Mouse (Mus musculus) frontal cortex, adult (tissue): ENCODE measurements at regions not wholly inside any gene's neighbourhood (a gene's known extent, or its start where the extent isn't known, plus 50 kb on each side); places are given as distances from the start of the nearest gene placed in this dataset.
"Not testable (repeated sequence)": the region's sequence is repeated elsewhere in the genome, so short reads cannot be mapped to it uniquely, and the experiment has no call there.

ENCODE experiments used
- ATAC-seq: cut with Nextera tagmentation; 2 replicates; pipeline ENCODE4 v1.9.2; 2017; ENCODE audit warnings: mild to moderate bottlenecking, moderate library complexity, mixed read lengths; ENCODE audit not compliant: low TSS enrichment

DNA sequence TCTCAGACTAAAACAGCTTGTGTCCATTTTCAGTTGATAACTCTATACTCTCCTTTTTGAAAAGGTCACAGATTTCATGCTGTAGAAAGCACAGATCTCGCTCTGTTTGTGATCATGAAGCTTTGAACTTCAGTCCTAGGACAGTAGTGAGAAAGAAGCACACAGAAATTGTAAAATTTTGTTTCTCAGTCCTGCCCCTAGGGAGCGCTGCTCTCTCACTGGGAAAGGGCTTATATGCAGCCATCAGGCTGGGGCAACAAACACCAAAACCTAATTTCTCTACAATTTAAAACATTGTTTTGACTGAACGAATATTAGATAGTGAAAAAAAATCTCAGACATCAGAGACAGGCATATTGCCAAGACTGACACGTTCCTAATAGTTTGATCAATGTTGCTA is 534.7 kb upstream of the Olfr1507 start:
- ATAC-seq: not testable (repeated sequence)

DNA sequence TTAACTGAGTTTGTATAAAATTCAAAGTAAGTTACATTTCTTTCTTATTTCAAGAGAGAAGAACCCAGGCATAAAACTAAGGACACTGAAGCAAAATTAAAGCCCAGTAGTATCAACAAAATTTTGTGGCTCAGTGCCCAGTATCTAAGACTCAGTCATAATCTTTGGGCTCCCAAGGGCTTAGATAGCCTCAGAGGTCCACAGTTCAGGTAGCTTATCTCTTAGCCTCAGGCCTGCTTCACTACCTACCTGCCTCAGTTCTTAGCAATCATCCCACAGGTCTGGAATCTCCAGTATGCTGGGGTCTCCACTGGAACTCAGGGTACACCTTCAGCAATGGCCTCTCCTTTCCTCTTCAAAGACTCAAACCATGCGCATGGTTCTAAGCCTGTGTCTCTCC is 531.4 kb upstream of the Olfr1507 start:
- not testable (repeated sequence) for ATAC-seq

DNA sequence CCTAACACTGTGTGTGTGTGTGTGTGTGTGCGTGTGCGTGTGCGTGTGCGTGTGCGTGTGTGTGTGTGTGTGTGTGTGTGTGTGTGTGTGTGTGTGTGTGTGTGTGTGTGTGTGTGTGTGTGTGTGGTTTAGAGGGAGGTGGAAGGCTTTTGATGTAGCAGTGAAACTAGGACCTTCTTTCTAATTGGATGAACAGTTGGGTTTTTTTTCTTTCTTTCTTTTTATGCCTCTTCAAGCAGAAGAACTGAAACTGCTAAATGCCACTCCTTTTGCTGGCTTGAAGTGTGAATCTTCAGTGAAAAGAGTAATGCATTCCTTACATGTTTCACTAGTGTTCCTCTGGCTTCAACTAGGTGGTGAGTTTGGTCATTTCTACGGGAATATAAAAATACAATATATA is 524.6 kb upstream of the Olfr1507 start:
- ATAC-seq: not testable (repeated sequence)

DNA sequence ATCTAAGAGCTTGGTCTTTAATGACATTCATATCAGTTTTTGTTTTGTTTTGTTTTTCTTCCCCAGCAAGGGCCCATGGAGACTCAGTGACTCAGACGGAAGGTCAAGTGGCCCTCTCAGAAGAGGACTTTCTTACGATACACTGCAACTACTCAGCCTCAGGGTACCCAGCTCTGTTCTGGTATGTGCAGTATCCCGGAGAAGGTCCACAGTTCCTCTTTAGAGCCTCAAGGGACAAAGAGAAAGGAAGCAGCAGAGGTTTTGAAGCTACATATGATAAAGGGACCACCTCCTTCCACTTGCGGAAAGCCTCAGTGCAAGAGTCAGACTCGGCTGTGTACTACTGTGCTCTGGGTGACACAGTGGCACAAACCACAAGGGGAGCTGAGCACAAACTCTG is 512.2 kb upstream of the Olfr1507 start:
- not testable (repeated sequence) for ATAC-seq

DNA sequence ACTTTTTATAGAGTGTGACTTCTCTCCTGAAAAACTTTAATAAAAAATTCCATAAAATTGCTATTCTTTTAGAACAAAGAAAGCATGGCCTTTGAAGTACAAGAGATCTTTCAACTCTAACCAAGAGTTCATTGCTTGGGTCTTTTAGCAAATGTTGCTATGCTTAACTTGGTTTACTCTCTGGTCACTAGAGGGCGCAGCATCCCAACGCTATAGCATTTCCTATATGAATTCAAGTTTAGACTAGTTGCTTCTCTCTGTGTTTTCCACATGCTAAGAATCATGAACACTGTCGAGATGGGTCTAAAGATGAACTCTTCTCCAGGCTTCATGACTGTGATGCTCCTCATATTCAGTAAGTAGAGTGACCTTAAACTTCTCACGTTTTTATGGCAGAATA is 511.8 kb upstream of the Olfr1507 start:
- ATAC-seq: peak; percentile 89

DNA sequence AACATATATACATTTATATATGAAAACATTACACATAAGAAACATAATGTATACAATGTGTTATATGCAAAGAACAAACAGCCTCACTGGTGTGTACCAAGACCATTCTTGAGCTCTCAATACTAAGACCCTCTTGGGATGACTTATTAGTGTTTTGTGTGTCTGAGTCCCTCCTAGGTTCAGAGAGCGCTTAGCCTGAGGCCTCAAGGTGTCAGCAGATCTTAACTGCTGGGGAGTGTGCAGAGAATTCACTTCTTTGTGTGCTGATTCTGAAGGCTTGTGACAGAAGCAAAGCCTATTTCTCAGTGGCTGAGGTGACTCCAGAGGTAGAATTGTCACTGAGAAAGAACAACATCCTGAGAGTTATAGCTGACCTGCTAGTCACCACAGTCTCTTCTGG is 505.7 kb upstream of the Olfr1507 start:
- not testable (repeated sequence) for ATAC-seq

DNA sequence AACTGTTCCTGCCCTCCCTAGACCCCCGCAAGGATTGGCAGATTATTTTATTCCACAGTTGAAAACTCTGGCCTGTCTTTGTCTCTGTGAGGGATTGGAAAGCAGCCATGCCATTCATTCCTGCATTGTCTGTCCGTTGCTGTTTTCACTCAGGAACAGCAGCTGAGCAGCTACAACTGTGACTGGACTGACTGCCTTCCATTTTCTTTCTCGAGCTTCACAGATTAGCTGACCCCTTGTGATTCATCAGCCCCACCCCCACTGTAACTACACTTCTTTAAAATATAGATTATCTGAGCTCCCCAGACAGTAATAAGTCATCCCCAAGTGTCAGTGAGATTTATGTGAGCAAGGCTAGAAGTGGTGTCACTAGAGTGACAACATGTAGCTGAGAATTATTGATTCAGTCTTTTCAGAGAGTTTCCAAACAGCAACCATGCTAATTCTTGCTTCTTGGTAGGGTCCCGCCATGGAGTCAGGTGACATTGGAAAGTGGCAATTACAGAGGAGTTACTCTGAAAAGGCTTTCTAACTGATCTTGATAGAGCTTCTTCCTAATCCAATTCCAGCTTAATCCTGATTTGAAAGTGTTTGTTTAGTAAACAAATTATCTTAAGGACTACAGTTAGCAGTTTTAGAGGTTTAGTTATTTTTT is 496.7 kb upstream of the Olfr1507 start:
- ATAC-seq: not testable (repeated sequence)

DNA sequence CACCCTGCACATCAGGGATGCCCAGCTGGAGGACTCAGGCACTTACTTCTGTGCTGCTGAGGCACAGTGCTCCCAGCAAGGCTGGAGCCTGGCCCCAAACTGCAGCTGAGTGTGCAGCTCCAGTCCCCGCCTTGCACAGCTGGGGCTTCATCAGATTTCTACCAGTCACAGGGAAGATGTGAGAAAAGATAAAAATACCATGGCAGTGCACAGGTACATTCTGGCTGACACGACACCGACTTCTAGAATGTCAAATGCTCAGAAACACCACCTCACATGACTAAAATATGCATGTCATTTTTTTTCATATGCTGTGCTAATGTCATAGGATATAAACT is 495.7 kb upstream of the Olfr1507 start:
- not testable (repeated sequence) for ATAC-seq

DNA sequence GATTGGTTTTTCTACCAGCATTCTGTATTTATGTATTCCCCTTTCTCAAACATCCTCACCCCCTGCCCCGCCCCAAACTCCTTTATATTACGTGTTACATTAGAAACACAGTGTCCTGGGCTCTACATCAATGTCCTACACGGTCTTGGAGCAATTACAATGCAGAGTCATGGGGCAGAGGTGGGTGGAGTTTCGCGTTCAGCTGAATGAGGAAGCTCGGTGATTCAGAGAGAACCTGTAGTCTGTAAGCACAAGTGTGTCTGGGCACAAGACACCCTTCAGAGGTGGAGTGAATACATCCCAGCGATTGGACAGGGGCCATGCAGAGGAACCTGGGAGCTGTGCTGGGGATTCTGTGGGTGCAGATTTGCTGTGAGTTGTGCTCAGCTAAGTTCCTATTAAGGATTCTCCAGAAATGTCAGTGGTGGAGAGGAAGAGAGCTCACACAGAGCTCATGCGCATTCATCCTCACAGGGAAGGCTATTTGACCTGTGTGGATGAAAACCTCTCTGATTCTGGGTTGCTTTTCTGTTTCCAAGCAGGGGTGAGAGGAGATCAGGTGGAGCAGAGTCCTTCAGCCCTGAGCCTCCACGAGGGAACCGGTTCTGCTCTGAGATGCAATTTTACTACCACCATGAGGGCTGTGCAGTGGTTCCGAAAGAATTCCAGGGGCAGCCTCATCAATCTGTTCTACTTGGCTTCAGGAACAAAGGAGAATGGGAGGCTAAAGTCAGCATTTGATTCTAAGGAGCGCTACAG is 495.2 kb upstream of the Olfr1507 start:
- peak; percentile 59 for ATAC-seq

DNA sequence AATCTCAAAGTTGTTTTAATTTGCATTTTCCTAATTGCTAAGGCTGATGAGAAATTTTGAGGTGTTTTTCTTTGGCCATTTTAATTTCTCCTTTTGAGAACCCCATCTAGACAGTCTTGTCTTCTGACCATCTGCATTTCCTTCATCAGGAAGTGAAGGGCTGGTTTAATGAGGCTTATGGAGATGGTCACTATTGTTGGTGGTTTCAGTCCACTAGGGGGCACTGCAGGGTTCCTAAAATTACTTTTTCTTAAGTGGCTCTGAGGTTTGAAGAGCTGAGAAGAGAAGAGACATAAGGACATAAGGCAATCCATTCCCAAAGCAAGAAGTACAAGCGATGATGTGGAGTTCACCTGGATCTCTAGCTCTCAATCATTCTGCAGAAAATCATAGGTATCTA is 494.4 kb upstream of the Olfr1507 start:
- ATAC-seq: peak; percentile 62; the same call in 1 of the 2 replicates

DNA sequence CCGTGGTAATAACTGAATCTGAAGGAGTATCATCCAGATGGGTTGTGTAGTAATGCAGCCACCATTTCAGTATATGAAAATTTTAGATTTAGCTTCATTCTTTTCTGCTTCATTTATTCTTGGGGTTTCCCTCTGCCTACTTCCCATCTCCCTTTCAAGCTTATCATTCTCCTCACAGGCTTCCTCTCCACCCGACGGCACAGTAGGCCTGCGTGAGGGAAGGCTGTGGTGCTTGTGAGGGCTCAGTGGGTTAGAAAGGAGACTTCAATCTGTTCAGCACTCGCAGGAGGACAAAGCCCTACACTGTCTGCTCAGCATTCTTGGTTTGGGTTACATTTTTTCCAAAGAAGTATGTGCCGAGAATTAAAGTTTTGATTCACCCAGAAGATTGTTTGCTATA is 493.0 kb upstream of the Olfr1507 start:
- ATAC-seq: not testable (repeated sequence)

DNA sequence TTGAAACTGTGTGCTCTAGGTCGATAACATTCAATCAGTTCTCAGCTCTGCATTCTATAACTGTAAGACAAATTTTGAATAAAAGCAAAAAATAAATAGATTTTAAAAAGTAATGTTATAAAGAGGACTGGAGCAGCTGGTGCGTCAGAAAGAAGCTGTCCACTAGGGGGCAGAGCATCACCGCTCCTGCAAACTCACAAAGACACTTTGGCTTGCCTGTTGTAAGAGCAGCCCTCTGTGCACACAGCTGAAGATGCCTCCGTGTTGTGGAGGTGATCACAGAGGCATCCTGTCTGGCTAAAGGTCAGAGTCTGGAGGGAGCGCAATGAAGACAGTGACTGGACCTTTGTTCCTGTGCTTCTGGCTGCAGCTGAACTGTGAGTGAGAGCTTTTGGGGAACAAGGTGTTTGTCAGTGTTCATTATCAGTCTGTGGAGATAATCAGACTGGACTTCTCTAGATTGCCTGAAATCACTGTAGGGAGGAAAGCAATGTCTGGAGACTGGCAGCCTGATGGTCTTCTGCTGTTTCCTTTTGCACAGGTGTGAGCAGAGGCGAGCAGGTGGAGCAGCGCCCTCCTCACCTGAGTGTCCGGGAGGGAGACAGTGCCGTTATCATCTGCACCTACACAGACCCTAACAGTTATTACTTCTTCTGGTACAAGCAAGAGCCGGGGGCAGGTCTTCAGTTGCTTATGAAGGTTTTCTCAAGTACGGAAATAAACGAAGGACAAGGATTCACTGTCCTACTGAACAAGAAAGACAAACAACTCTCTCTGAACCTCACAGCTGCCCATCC is 476.9 kb upstream of the Olfr1507 start:
- peak; percentile 97 for ATAC-seq

DNA sequence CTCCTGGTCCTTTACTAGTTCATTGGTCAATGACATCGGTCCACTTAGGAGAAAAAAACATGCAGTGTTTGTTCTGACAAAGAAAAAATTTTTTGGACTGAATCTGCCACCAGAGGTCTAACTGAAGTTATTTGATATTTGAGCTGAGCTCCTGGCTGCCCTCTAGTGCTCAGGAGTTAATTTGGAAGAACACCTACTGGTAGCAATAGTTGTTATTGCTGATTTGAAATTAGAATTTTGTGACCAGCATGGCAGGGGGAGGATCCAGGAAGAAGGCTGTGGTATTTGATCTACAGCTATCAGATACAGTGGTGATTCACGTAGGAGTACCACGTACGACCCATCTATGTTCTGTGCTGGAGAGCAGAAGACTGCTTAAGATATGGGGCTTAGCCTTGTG is 466.6 kb upstream of the Olfr1507 start:
- ATAC-seq: peak; percentile 62; the same call in 1 of the 2 replicates

DNA sequence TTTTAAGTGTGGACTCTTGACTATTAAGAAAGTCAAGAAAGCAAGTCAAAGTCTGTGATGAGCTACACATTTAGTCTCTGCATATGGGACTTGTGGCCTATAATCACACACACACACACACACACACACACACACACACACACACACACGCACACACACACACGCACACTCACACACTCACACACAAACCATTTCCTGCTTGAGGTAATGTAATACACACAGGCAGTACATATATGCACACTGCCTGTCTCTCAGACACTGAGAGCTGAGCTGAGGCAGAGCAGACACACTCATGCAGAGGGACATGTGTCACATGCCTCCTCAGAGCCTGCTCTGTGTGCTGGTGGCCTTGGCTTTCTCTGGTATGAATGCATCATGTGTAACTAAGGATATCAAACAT is 461.0 kb upstream of the Olfr1507 start:
- ATAC-seq: not testable (repeated sequence)

DNA sequence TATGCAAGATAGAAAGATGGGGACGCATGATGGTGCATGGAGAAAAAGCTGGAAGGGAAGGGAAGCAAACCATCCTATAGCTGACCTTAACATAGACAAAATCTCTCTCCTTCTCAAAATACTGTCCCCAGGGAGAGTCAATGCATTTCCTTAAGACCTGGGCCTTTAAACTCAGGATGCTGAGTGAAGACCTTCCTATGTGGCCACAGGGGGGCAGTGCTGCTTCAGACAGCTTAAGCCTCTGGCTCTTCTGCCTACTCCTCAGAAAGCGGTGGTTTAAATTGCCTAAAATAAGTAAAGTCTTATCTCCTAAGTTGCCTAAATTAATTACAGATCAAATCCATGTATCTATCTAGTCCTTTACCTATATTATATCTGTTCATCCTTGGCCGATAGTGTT is 449.4 kb upstream of the Olfr1507 start:
- ATAC-seq: peak; percentile 90

DNA sequence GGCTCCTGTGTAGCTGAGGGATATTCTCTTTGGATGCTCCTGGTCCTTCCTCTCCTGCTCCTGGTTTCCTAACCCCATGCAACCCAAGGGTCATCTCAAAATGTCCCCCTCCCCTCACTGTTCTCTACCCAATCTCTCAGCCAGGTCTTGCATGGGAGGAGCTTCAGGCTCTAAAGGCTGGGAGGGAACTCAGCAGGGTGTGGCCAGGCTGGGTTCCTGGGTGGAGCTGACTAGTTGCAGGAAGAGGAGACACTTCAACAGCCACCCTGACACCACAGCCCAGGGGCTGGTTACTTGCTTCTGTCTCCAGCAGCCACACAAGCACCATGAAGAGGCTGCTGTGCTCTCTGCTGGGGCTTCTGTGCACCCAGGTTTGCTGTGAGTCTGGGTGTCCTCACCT is 446.9 kb upstream of the Olfr1507 start:
- not testable (repeated sequence) for ATAC-seq

DNA sequence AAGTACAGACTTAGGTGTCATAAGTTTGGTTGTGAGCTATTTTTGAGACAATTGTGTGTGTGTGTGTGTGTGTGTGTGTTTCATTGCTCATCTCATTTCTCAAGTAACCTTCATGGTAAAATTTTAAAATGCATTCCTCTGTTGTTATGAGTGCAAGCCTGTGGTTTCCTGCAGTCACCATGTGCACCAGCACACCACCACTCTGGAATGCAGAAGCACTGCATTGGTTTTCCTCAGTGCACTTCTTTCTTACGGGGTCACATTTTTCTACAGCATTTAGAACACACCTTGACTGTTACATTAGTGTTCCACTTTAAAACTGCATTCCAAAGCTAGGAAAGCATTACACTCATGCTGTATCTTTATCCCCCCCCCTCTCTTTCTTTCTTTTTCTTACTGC is 446.2 kb upstream of the Olfr1507 start:
- not testable (repeated sequence) for ATAC-seq

DNA sequence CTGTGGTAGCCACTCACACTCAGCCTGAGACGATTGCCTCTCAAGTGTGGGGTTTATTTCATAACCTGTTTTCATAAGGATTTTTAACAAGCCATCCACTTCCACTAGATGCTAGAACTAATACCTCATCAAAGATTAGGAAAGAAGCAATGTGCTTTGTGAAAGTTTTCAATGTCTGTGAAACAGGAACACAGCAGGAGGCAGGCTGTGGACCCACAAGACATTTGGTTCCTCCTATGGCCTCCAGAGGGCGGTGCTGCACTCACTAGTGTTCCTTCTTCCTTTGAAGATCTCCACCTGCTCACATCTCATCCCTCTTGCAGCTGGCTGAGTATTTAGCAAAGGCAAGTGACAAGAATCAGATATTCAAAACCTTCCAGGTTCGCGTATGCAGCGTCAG is 424.6 kb upstream of the Olfr1507 start:
- not testable (repeated sequence) for ATAC-seq

DNA sequence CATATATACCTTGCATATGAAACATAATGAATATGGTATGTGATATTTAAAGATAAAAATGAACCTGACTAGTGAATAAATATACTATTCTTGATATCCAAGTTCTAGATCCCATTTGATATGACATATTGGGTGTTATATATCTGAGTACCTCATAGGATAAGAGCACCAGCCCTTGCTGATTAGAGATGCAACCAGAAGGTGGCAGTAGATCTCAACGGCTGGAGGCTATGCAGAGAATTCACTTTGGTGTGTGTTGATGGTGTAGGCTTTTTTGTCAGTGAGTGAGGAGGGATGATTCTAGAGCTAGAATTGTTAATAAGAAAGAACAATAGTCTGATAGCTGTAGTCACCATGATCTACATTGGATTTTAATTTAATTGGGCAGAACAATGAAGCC is 418.3 kb upstream of the Olfr1507 start:
- not testable (repeated sequence) for ATAC-seq

DNA sequence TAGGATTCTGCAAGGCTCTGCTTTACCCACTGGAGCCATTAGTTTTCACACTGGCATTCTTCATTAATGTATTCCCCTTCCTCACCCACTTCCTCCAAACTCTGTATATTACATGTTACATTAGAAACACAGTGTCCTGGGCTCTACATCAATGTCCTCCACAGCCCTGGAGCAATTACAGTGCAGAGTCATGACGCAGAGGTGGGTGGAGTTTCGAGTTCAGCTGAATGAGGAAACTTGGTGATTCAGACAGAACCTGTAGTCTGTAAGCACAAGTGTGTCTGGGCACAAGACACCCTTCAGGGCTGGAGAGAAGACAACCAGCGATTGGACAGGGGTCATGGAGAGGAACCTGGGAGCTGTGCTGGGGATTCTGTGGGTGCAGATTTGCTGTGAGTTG is 404.1 kb upstream of the Olfr1507 start:
- ATAC-seq: not testable (repeated sequence)

DNA sequence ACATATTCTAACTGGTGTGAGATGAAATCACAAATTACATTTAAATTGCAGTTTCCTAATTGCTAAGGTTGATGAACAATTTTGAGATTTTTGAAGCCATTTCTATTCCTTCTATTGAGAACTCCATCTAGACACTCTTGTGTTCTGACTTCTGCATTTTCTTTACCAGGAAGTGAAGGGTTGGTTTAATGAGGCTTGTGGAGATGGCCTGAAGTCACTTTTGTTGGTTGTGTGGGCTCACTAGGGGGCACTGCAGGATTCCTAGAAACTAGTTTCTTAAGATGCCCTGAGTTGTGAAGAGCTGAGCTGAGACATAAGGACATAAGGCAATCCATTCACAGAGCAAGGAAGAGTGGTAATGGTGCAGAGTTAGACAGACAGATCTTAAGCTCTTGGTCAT is 402.8 kb upstream of the Olfr1507 start:
- ATAC-seq: not testable (repeated sequence)

DNA sequence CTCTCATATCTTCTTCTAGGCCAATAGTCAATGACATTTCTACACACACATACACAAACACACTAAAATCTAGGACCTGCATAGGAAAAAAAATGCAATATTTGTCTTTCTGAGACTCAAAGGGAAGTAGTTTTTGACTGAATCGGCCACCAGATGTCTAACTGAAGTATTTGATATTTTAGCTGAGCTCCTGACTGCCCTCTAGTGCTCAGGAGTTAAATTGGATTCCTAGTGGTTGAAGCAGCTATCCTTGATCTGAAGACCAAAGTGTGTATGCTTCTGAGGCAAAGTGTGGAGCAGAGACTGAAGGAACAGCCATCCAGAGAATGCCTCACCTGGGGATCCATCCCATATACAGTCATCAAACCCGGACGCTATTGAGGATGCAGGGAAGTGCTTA is 384.4 kb upstream of the Olfr1507 start:
- ATAC-seq: peak; percentile 62; the same call in 1 of the 2 replicates

DNA sequence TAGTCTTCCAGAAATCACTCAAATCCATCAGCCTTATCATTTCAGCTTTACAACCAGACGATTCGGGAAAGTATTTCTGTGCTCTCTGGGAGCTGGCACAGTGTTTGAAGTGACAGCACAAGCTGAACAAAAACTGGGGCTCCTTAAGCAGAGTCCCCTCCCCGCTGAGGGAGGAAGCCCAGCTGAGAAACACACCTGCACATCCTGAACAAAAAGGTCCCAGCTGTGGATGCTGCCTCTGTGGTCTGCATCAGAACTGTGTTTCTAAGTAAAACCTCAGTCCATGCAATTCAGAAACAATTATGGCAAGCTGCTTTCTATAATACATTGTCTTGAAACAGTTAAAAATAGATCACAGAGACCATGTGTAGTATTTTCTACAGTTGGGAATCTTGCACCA is 368.3 kb upstream of the Olfr1507 start:
- not testable (repeated sequence) for ATAC-seq
